Mouse (Mus musculus): ENCODE results near the gene Slc2a9. TPM values are rescaled to one million over a fixed set of nuclear protein-coding genes. Genes with fewer than 3 reads are reported as not detected.

Slc2a9 gene
- 0.12 and 0.64 TPM in 2 replicates for polyA plus RNA-seq (2015; fragmentation: Nextera tagmentation; extraction: Ambion mirVana)

GRCm38 (mm10) chr5:38502992-38503391 is at the start of gene Slc2a9:
Gene Slc2a9, minus strand, starts transcription at chr5:38503143.
- Histone ChIP-seq H3K4me2 (no peak within 1 kb of the TSS), H3K27me3 (no peaks in the 10 kb centered on the region), H3K36me3 (no peaks in the 10 kb centered on the region), H3K27ac (replicated peaks) (no peak within 1 kb of the TSS), H3K4me1 (replicated peaks) (peaks cover 6% of the 10 kb centered on the region; the same call in 1 of the 2 replicates), H3K9ac (no peak within 1 kb of the TSS), H3K9me3 (no peaks in the 10 kb centered on the region), H3K4me3 (no peak within 1 kb of the TSS)
- 92% methylated on average over 4 of the region's 4 CpGs for WGBS
- ATAC-seq (ENCODE audit: low read depth): no peak

GRCm38 (mm10) chr5:38552615-38553014 is 49.7 kb upstream of the Slc2a9 start:
- Histone ChIP-seq H3K27ac (replicated peaks) (no peak overlapping the region), H3K4me1 (replicated peaks) (peaks cover 38% of the 10 kb centered on the region), H3K27me3 (no peaks in the 10 kb centered on the region), H3K4me3 (no peak overlapping the region), H3K36me3 (peaks cover 91% of the 10 kb centered on the region), H3K4me2 (no peak overlapping the region), H3K9ac (no peak overlapping the region), H3K9me3 (no peaks in the 10 kb centered on the region)
- 86% methylated on average over 3 of the region's 3 CpGs for WGBS
- ATAC-seq (ENCODE audit: low read depth): no peak

DNA sequence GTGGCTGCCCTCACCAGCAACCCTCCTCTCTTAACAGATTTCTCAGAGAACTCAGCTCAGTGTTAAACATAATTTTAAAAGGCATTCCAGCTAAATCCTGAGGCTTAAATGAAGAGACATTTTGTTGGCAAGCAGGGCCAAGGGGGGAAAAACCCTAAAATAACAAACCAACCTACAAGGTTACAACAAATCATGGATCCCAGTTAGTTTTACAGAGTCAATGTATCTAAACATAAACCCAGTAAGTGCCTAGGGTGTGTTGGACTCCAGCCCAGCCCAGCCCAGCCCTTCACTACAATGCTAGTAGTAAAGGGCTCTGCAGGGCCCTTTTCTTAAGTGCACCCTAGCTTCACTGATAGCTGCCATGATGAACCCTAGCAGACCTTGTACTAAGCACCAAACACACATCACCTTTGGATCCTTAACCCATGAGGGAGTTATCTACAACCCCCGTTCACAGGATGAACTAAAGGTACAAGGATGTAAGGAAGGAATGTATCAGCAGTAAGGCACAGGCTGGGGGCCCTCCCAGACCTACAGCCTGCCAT is 47.4 kb upstream of the Slc2a9 start:
- Histone ChIP-seq H3K27me3 (no peaks in the 10 kb centered on the region), H3K36me3 (peaks cover 93% of the 10 kb centered on the region), H3K4me1 (replicated peaks) (peaks cover 38% of the 10 kb centered on the region), H3K27ac (replicated peaks) (no peak overlapping the region; the same call in 1 of the 2 replicates), H3K4me2 (no peak overlapping the region), H3K4me3 (no peak overlapping the region), H3K9ac (no peak overlapping the region), H3K9me3 (no peaks in the 10 kb centered on the region)
- no peak for ATAC-seq (ENCODE audit: low read depth)
- 93% methylated on average over 1 of the region's 1 CpGs for WGBS

- Histone ChIP-seq H3K27ac (replicated peaks) (peak overlapping the region; percentile 61), H3K4me3 (no peak overlapping the region), H3K9ac (no peak overlapping the region), H3K4me2 (no peak overlapping the region), H3K36me3 (peaks cover 95% of the 10 kb centered on the region), H3K4me1 (replicated peaks) (peaks cover 34% of the 10 kb centered on the region), H3K9me3 (no peaks in the 10 kb centered on the region), H3K27me3 (no peaks in the 10 kb centered on the region)
- WGBS: 77% methylated on average over 3 of the region's 3 CpGs
- ATAC-seq (ENCODE audit: low read depth): no peak
These were observed 46.5 kb upstream of the Slc2a9 start for GRCm38 (mm10) chr5:38549461-38549909.

- Histone ChIP-seq H3K4me1 (replicated peaks) (peaks cover 26% of the 10 kb centered on the region), H3K27ac (replicated peaks) (no peak overlapping the region), H3K9me3 (no peaks in the 10 kb centered on the region), H3K36me3 (peaks cover 100% of the 10 kb centered on the region), H3K27me3 (no peaks in the 10 kb centered on the region), H3K4me3 (no peak overlapping the region), H3K9ac (no peak overlapping the region), H3K4me2 (no peak overlapping the region)
- ATAC-seq (ENCODE audit: low read depth): no peak
- 44% methylated on average over 6 of the region's 6 CpGs for WGBS
These were observed 44.4 kb upstream of the Slc2a9 start for GRCm38 (mm10) chr5:38547375-38547774.

DNA sequence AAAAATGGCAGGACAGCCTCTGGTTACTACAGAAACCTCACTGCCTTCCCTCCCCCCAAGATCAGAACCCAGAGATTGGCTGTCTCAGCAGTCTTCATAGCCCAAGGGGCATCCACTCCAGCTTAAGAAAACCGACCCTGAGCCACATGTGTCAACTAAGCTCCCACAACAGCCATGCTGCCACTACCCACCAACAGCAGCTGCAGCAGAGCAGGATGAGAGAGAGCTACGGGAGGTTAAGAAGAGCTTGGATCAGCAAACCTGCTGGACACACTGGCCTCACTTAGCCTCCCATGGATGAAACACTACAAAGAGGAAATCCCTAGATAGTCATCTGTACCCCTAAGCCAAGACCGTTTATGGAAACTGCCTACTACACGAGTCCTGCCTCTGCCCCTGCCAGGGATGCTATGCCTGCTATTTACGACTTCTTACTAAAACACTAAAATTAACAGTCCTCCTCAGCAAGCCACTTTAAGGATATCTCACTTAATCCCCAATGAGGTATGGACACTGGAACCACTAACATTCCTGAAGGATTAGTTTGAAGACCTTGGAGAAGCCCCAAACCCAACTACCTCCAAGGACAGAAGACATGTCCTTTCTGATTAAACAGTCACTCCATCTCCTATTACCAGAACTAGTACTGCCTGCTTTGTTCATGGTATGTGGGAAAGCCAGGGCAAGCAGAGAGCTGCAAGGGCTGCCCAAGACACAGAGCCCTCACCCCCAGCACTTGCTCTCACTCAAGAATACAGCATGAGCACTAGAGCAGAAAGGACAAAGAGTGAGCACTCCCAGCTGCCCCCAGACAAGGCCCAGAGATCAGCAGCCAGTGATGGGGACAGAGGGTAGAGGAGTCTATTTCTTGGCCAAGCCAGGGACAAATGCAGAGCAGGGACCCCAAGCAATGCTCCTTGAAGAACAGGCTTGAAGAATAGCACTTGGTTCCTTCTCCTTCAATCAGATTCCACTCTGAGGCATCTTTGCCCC is 41.8 kb upstream of the Slc2a9 start:
- 67% methylated on average over 5 of the region's 5 CpGs for WGBS
- no peak for ATAC-seq (ENCODE audit: low read depth)
- no peaks in the 10 kb centered on the region for H3K9me3 ChIP-seq

GRCm38 (mm10) chr5:38543496-38544217 is 40.7 kb upstream of the Slc2a9 start:
- Histone ChIP-seq H3K4me2 (no peak overlapping the region), H3K27me3 (no peaks in the 10 kb centered on the region), H3K9me3 (no peaks in the 10 kb centered on the region), H3K4me1 (replicated peaks) (0 out of 2 replicates have a peak, but pooled peaks cover 7% of the 10 kb centered on the region), H3K9ac (no peak overlapping the region), H3K36me3 (peaks cover 100% of the 10 kb centered on the region), H3K4me3 (no peak overlapping the region), H3K27ac (replicated peaks) (no peak overlapping the region)
- WGBS: 89% methylated on average over 4 of the region's 4 CpGs
- ATAC-seq (ENCODE audit: low read depth): no peak; the same call in 1 of the 2 replicates

More for the DNA sequence above, 41.8 kb upstream of the Slc2a9 start:
- Histone ChIP-seq H3K27ac (replicated peaks) (no peak overlapping the region), H3K27me3 (no peaks in the 10 kb centered on the region), H3K36me3 (peaks cover 100% of the 10 kb centered on the region), H3K4me1 (replicated peaks) (peaks cover 15% of the 10 kb centered on the region), H3K9ac (no peak overlapping the region), H3K4me2 (no peak overlapping the region), H3K4me3 (no peak overlapping the region)

DNA sequence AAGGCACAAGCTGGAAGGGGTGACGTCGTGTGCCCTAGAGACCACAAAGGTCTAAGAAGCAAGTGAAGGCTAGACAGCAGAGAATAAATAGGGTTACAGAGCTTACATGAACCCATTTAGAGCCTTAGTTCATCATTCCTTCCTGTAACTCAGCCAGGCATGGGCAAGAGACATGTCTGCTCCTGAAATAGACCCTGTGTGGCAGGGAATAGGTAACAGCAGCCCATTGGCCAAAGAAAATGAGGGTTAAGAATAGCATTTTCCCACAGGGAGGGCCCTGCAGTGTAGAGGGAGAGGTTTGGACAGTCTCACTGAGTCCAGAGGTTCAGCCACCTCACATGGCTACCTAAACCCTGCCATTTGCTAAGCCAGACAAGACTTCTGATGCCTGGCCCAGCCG is 38.8 kb upstream of the Slc2a9 start:
- Histone ChIP-seq H3K36me3 (peaks cover 100% of the 10 kb centered on the region), H3K4me1 (replicated peaks) (peaks cover 13% of the 10 kb centered on the region; the same call in 1 of the 2 replicates), H3K9ac (no peak overlapping the region), H3K27ac (replicated peaks) (no peak overlapping the region), H3K9me3 (no peaks in the 10 kb centered on the region), H3K4me2 (no peak overlapping the region), H3K27me3 (no peaks in the 10 kb centered on the region), H3K4me3 (no peak overlapping the region)
- ATAC-seq (ENCODE audit: low read depth): no peak
- WGBS: 96% methylated on average over 3 of the region's 3 CpGs

- Histone ChIP-seq H3K36me3 (peaks cover 100% of the 10 kb centered on the region), H3K4me1 (replicated peaks) (peaks cover 13% of the 10 kb centered on the region; the same call in 1 of the 2 replicates), H3K9ac (no peak overlapping the region), H3K4me2 (no peak overlapping the region), H3K27ac (replicated peaks) (no peak overlapping the region), H3K4me3 (no peak overlapping the region), H3K9me3 (no peaks in the 10 kb centered on the region), H3K27me3 (no peaks in the 10 kb centered on the region)
- 88% methylated on average over 1 of the region's 1 CpGs for WGBS
- no peak for ATAC-seq (ENCODE audit: low read depth)
These were observed 38.0 kb upstream of the Slc2a9 start for GRCm38 (mm10) chr5:38540898-38541297.

DNA sequence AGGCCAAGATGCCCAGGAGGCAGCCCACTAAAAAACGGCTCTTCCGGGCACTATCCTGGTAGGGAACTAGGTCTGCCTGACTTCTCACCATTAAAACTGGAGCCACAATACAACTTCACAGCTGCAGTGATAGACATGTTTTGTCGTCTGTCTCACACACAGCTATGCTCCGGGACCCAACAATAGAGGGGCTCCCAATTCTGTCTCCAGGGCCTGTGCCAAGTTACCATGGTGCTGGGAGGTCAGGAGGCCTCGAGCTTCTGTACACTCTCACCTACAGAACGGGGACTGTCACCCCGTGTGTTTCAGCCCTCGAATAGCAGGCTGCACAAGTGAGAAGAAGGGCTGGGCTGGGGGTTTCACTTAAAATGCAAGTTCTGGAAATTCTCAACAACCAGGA is 35.6 kb upstream of the Slc2a9 start:
- peak overlapping the region; percentile 28; the same call in 1 of the 2 replicates for H3K27ac ChIP-seq (replicated peaks)
- no peak overlapping the region for H3K4me2 ChIP-seq
- H3K27me3 ChIP-seq: no peaks in the 10 kb centered on the region
- no peaks in the 10 kb centered on the region for H3K9me3 ChIP-seq
- H3K4me1 ChIP-seq (replicated peaks): peaks cover 10% of the 10 kb centered on the region; the same call in 1 of the 2 replicates
- no peak overlapping the region for H3K4me3 ChIP-seq
- WGBS: 75% methylated on average over 8 of the region's 8 CpGs
- peak; percentile 68; the same call in 1 of the 2 replicates for ATAC-seq (ENCODE audit: low read depth)
- peaks cover 100% of the 10 kb centered on the region for H3K36me3 ChIP-seq
- no peak overlapping the region for H3K9ac ChIP-seq

DNA sequence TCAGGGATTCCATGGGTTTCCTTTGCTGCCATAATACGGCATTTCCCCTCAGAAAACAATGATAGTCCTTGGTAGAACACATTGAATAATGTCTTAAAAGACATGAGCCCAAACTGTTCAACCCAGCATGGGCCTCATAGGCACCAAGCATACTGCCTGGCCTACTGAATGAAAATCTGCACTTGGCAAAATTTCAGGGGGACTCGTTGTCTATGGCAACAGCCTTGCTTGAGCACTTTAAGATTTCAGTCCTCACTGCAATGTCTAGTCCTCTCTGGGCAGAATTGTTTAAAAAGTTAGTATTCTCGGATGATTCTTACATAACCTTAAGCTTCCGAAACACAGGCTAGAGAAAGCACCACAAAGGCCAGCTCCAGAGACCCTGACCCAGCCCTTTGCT is 34.9 kb upstream of the Slc2a9 start:
- Histone ChIP-seq H3K4me3 (no peak overlapping the region), H3K36me3 (peaks cover 100% of the 10 kb centered on the region), H3K27me3 (no peaks in the 10 kb centered on the region), H3K9ac (no peak overlapping the region), H3K9me3 (no peaks in the 10 kb centered on the region), H3K27ac (replicated peaks) (peak overlapping the region; percentile 28; the same call in 1 of the 2 replicates), H3K4me2 (no peak overlapping the region), H3K4me1 (replicated peaks) (peaks cover 10% of the 10 kb centered on the region; the same call in 1 of the 2 replicates)
- WGBS: 86% methylated on average over 4 of the region's 4 CpGs
- ATAC-seq (ENCODE audit: low read depth): peak; percentile 52; the same call in 1 of the 2 replicates
